8 mouse cellular contexts compared by ENCODE assay signal in the genomic region with DNA sequence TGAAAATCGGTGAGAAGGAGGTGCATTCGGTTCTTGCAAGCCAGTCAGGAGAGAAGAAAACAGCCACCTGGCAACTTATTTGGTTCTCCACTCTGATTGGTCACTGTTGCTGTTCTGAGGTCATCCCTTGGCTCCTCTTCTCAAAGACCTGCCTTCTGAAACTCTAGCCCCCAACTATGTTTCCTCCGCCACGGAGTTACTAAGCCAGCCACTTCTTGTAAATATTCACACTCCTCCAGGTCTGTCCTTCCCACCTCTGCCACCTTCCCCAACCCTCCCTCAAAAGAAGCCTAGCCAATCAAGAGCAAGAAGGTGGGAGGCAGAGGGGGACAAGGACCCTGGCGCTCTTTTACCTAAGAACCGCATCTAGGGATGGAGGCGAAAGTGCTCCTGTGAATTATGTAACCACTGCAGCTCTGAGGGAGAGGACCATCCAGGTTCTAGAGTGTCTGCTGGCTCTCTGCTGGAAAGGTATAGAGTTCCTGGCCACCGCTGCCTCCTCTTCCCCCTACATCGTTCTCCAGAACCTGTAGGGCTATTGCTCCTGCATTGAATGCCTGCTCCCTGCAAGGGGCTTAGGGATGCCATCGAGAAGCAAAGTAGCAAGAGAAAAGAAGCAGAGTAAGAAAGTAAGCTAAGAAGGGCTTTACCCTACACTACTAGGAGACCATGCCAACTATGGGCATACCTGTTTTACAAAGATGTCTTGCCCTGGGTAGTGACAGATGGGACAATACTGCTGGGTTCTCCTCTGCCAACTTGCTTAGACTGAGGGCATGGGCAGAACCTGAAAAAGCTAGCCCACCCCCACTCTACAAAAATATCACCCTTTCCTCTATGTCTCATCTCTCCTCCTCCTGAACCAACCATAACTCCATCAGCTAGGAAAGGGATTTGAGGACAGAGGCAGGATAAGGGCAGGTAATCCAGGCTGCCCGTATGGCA.
DNase-seq lines count a peak whose midpoint lies in the region; ATAC-seq and TF ChIP-seq lines count a peak whose summit lies in the region.

No protein-coding gene starts in this region.

- DNase-seq in lung, postnatal 0 days (ENCODE audit: low spot score) = no peak
- DNase-seq in lung, adult 2 months = no peak
- DNase-seq in intestine, embryonic 14.5 days (ENCODE audit: low spot score) = no peak
- no peak for DNase-seq in kidney, adult 9 months
- no peak for DNase-seq in gastrocnemius, adult 18-20 months (ENCODE audit: low spot score)
- no peak for DNase-seq in adrenal gland, postnatal 4 days (ENCODE audit: low spot score in 2 of 2)

- no peaks in the 10 kb centered on the region for H3K9me3 ChIP-seq in lung, postnatal 0 days (ENCODE audit: low read length)
- H3K9me3 ChIP-seq in embryonic facial prominence, embryonic 13.5 days = no peaks in the 10 kb centered on the region
- H3K9me3 ChIP-seq in intestine, embryonic 14.5 days (ENCODE audit: control insufficient read depth, low read length) = no peaks in the 10 kb centered on the region
- H3K9me3 ChIP-seq in stomach, embryonic 14.5 days (ENCODE audit: control insufficient read depth, low read depth, low read length) = no peaks in the 10 kb centered on the region

- ATAC-seq in lung, postnatal 0 days = no peak
- no peak for ATAC-seq in embryonic facial prominence, embryonic 13.5 days (ENCODE audit: insufficient number of reproducible peaks, insufficient read depth, low FRiP score, low TSS enrichment, low read depth)
- no peak for ATAC-seq in intestine, embryonic 14.5 days (replicated peaks; ENCODE audit: low FRiP score, low TSS enrichment, low read depth)
- ATAC-seq in stomach, embryonic 14.5 days (ENCODE audit: insufficient number of reproducible peaks, insufficient read depth, low FRiP score, low read depth) = no peak

- no peaks in the 10 kb centered on the region for H3K27me3 ChIP-seq in lung, postnatal 0 days (replicated peaks; ENCODE audit: insufficient read depth, low read length)
- peaks cover 25% of the 10 kb centered on the region for H3K27me3 ChIP-seq in embryonic facial prominence, embryonic 13.5 days
- peaks cover 32% of the 10 kb centered on the region for H3K27me3 ChIP-seq in intestine, embryonic 14.5 days (replicated peaks; ENCODE audit: control insufficient read depth, insufficient read depth, low read length)
- peaks cover 6% of the 10 kb centered on the region; the same call in 1 of the 2 replicates for H3K27me3 ChIP-seq in stomach, embryonic 14.5 days (ENCODE audit: control insufficient read depth, insufficient read depth, low read length)

- no peak for TF ChIP-seq EP300 in lung, postnatal 0 days (IDR thresholded peaks at IDR 0.05)

- no peaks in the 10 kb centered on the region for H3K4me1 ChIP-seq in lung, postnatal 0 days (ENCODE audit: insufficient read depth, low read depth, low read length)
- no peaks in the 10 kb centered on the region for H3K4me1 ChIP-seq in lung, adult 2 months (ENCODE audit: control insufficient read depth, insufficient read depth, low read length)
- H3K4me1 ChIP-seq in embryonic facial prominence, embryonic 13.5 days = peaks cover 52% of the 10 kb centered on the region
- no peaks in the 10 kb centered on the region for H3K4me1 ChIP-seq in intestine, embryonic 14.5 days (replicated peaks; ENCODE audit: control insufficient read depth, insufficient read depth, low read length)
- H3K4me1 ChIP-seq in stomach, embryonic 14.5 days (ENCODE audit: control insufficient read depth, insufficient read depth, low read length) = no peaks in the 10 kb centered on the region

- H3K36me3 ChIP-seq in lung, postnatal 0 days (ENCODE audit: insufficient read depth, low read length) = no peaks in the 10 kb centered on the region
- H3K36me3 ChIP-seq in embryonic facial prominence, embryonic 13.5 days = no peaks in the 10 kb centered on the region
- no peaks in the 10 kb centered on the region for H3K36me3 ChIP-seq in intestine, embryonic 14.5 days (ENCODE audit: control insufficient read depth, insufficient read depth, low read length)
- H3K36me3 ChIP-seq in stomach, embryonic 14.5 days (ENCODE audit: control insufficient read depth, insufficient read depth, low read length) = no peaks in the 10 kb centered on the region; the same call in 1 of the 2 replicates

- WGBS in lung, postnatal 0 days = 49% methylated on average over 11 of the region's 11 CpGs
- WGBS in lung, adult 2 months = 41% methylated on average over 11 of the region's 11 CpGs
- 18% methylated on average over 11 of the region's 11 CpGs for WGBS in embryonic facial prominence, embryonic 13.5 days
- 25% methylated on average over 11 of the region's 11 CpGs for WGBS in intestine, embryonic 14.5 days
- WGBS in stomach, embryonic 14.5 days = 19% methylated on average over 11 of the region's 11 CpGs

- no peak for TF ChIP-seq POLR2A in lung, adult 2 months (IDR thresholded peaks at IDR 0.05; ENCODE audit: borderline replicate concordance, extremely low read depth, low read depth, low read length)

- H3K4me2 ChIP-seq in lung, postnatal 0 days (replicated peaks; ENCODE audit: low read depth, low read length) = peak overlapping the region; percentile 97
- peak overlapping the region; percentile 84 for H3K4me2 ChIP-seq in embryonic facial prominence, embryonic 13.5 days
- peak overlapping the region; percentile 85 for H3K4me2 ChIP-seq in intestine, embryonic 14.5 days (ENCODE audit: low read length)
- peak overlapping the region; percentile 98 for H3K4me2 ChIP-seq in stomach, embryonic 14.5 days (replicated peaks; ENCODE audit: low read depth, low read length)

- H3K27ac ChIP-seq in lung, postnatal 0 days (ENCODE audit: low read length) = no peak overlapping the region
- no peak overlapping the region for H3K27ac ChIP-seq in embryonic facial prominence, embryonic 13.5 days
- no peak overlapping the region for H3K27ac ChIP-seq in intestine, embryonic 14.5 days (ENCODE audit: low read depth)
- H3K27ac ChIP-seq in stomach, embryonic 14.5 days (ENCODE audit: low read length) = no peak overlapping the region

- peak overlapping the region; percentile 54; the same call in 1 of the 2 replicates for H3K4me3 ChIP-seq in lung, postnatal 0 days (ENCODE audit: low read depth, low read length)
- H3K4me3 ChIP-seq in lung, adult 2 months (replicated peaks; ENCODE audit: extremely low read depth, low read depth, low read length) = no peak overlapping the region
- H3K4me3 ChIP-seq in embryonic facial prominence, embryonic 13.5 days = peak overlapping the region; percentile 70
- peak overlapping the region; percentile 59 for H3K4me3 ChIP-seq in intestine, embryonic 14.5 days (ENCODE audit: low read depth, low read length)
- H3K4me3 ChIP-seq in stomach, embryonic 14.5 days (ENCODE audit: low read depth, low read length) = peak overlapping the region; percentile 62

- TF ChIP-seq CTCF in lung, postnatal 0 days (IDR thresholded peaks at IDR 0.05) = no peak
- no peak for TF ChIP-seq CTCF in lung, adult 2 months (IDR thresholded peaks at IDR 0.05; ENCODE audit: insufficient read depth, low read length)

- no peak overlapping the region for H3K9ac ChIP-seq in lung, postnatal 0 days (replicated peaks; ENCODE audit: low read depth)
- H3K9ac ChIP-seq in embryonic facial prominence, embryonic 13.5 days = peak overlapping the region; percentile 83
- H3K9ac ChIP-seq in intestine, embryonic 14.5 days (ENCODE audit: low read length) = peak overlapping the region; percentile 10; the same call in 1 of the 2 replicates
- no peak overlapping the region; the same call in 1 of the 2 replicates for H3K9ac ChIP-seq in stomach, embryonic 14.5 days (replicated peaks; ENCODE audit: low read depth, low read length)

Comparison
In these comparisons a context has a peak if more than half of its experiments do, and no peak if none do; other contexts are left out.
1. H3K9ac ChIP-seq: peak in embryonic facial prominence, embryonic 13.5 days (single experiment) and intestine, embryonic 14.5 days (single experiment); none in lung, postnatal 0 days (single experiment) and stomach, embryonic 14.5 days (single experiment).
2. Peak in every context shown above with its lines, with median percentiles within 50 percentile points of each other: H3K4me2 ChIP-seq.